26 mouse cellular contexts compared by ENCODE assay signal in the genomic region with DNA sequence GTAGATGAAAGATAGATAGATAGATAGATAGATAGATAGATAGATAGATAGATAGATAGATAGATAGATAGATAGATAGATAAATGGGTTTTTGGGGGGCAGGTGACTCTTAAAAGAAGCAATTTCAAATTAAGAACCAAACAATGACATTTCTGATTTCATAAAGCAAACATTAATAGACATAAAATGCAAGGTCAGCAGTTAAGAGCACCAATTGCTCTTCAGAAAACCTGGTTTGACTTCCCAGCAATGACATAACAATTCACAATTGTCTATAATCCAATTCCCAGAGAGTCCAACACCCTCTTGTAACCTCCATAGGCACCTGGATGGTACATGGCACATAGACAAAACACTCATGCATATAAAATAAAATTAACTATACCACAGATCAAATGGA.
"Had no signal": no experiment of that assay in that cellular context is flagged by ENCODE, and none has a peak within 500 bp of the region (broad histone marks: within the 10 kb centered on the region; RNA-seq: fewer than 3 reads in every experiment).

No protein-coding gene starts in this region.

- H3K4me1 ChIP-seq: embryonic facial prominence, embryonic 12.5 days; embryonic facial prominence, embryonic 13.5 days; embryonic facial prominence, embryonic 15.5 days; heart, embryonic 10.5 days had no signal

- H3K4me2 ChIP-seq: embryonic facial prominence, embryonic 12.5 days; embryonic facial prominence, embryonic 13.5 days; embryonic facial prominence, embryonic 15.5 days; forebrain, embryonic 13.5 days; forebrain, embryonic 15.5 days had no signal

- H3K9ac ChIP-seq: embryonic facial prominence, embryonic 12.5 days; embryonic facial prominence, embryonic 13.5 days; embryonic facial prominence, embryonic 15.5 days; forebrain, embryonic 13.5 days; forebrain, embryonic 15.5 days; forebrain, postnatal 0 days had no signal

- H3K27ac ChIP-seq: embryonic facial prominence, embryonic 10.5 days; embryonic facial prominence, embryonic 12.5 days; embryonic facial prominence, embryonic 13.5 days; embryonic facial prominence, embryonic 15.5 days; forebrain, embryonic 10.5 days; forebrain, embryonic 13.5 days; forebrain, embryonic 15.5 days; gastrocnemius, adult 2 months; heart, adult 2 months; heart, embryonic 10.5 days had no signal

- DNase-seq: cerebellum, adult 9-10 months; cerebellum, adult 9-11 months; cerebellum, postnatal 10 days; cerebellum, postnatal 14 days; cerebellum, postnatal 25 days; cerebellum, postnatal 36 days; embryo, embryonic 11 days; forebrain, postnatal 0 days; gastrocnemius, adult 2 months; gastrocnemius, postnatal 10 days; gastrocnemius, postnatal 14 days; gastrocnemius, postnatal 25 days; gastrocnemius, postnatal 36 days; heart, adult 18-20 months; heart, adult 2 months had no signal

- H3K36me3 ChIP-seq: embryonic facial prominence, embryonic 10.5 days; embryonic facial prominence, embryonic 12.5 days; embryonic facial prominence, embryonic 13.5 days; embryonic facial prominence, embryonic 15.5 days; forebrain, embryonic 10.5 days; forebrain, embryonic 15.5 days; heart, embryonic 10.5 days had no signal

- H3K4me3 ChIP-seq: embryonic facial prominence, embryonic 10.5 days; embryonic facial prominence, embryonic 12.5 days; embryonic facial prominence, embryonic 13.5 days; embryonic facial prominence, embryonic 15.5 days; erythroblast, embryonic 14.5 days; forebrain, embryonic 10.5 days; forebrain, embryonic 13.5 days; forebrain, embryonic 15.5 days; gastrocnemius, adult 2 months; heart, adult 2 months; heart, embryonic 10.5 days had no signal

- H3K9me3 ChIP-seq: embryonic facial prominence, embryonic 10.5 days; embryonic facial prominence, embryonic 12.5 days; embryonic facial prominence, embryonic 13.5 days; embryonic facial prominence, embryonic 15.5 days; forebrain, embryonic 10.5 days; forebrain, embryonic 13.5 days; forebrain, embryonic 15.5 days; heart, embryonic 10.5 days had no signal

- H3K27me3 ChIP-seq: embryonic facial prominence, embryonic 12.5 days; embryonic facial prominence, embryonic 13.5 days; embryonic facial prominence, embryonic 15.5 days; forebrain, embryonic 13.5 days; forebrain, embryonic 15.5 days had no signal

- ATAC-seq: forebrain, embryonic 13.5 days; forebrain, embryonic 14.5 days; forebrain, embryonic 15.5 days; forebrain, embryonic 16.5 days; forebrain, postnatal 0 days had no signal
